Mouse (Mus musculus): ENCODE data around the gene Lurap1.

- TF ChIP-seq CTCF (IDR thresholded peaks at IDR 0.05; ENCODE audit: extremely low read depth, insufficient read length, insufficient replicate concordance, low read depth, low read length): no peak
- no peak for TF ChIP-seq POLR2A (IDR thresholded peaks at IDR 0.05; ENCODE audit: low read depth, low read length)
Measured at GRCm38 (mm10) chr4:116110695-116111094, 40.4 kb downstream of the Lurap1 start.

Data from small intestine, adult 2 months (tissue).